Mouse (Mus musculus) CH12.LX (cell line): ENCODE measurements at regions not wholly inside any gene's neighbourhood (a gene's known extent, or its start where the extent isn't known, plus 50 kb on each side); places are given as distances from the start of the nearest gene placed in this dataset.

Source experiments
- CHD1 ChIP-seq: IDR thresholded peaks from 2 replicates; pipeline ENCODE4 v1.6.1; 2012; ENCODE audit warnings: low read depth, low read length, improper control_type of control experiment, inconsistent platforms
- CTCF ChIP-seq, 2 experiments: IDR thresholded peaks in 1 of 2; conservative IDR thresholded peaks in 1 of 2; 2 replicates each; pipeline ENCODE4 v1.5.1; 2011 to 2012; ENCODE audit warnings: low read depth in 2 of 2, low read length in 2 of 2, improper control_type of control experiment in 1 of 2, inconsistent platforms in 1 of 2, mild to moderate bottlenecking in 1 of 2, moderate library complexity in 1 of 2
- EP300 ChIP-seq: IDR thresholded peaks from 2 replicates; pipeline ENCODE4 v1.6.1; 2011; ENCODE audit warnings: low read length, improper control_type of control experiment
- HCFC1 ChIP-seq: IDR thresholded peaks from 2 replicates; pipeline ENCODE4 v1.6.1; 2012; ENCODE audit warnings: low read depth, mild to moderate bottlenecking, inconsistent platforms, low read length, improper control_type of control experiment
- MAX ChIP-seq: IDR thresholded peaks from 2 replicates; pipeline ENCODE4 v1.6.1; 2011; ENCODE audit warnings: low read length, improper control_type of control experiment
- MXI1 ChIP-seq: IDR thresholded peaks from 2 replicates; pipeline ENCODE4 v1.6.1; 2011; ENCODE audit warnings: mild to moderate bottlenecking, low read depth, low read length, improper control_type of control experiment
- MYC ChIP-seq: IDR thresholded peaks from 2 replicates; pipeline ENCODE4 v1.6.1; 2011; ENCODE audit warnings: low read depth, mild to moderate bottlenecking, improper control_type of control experiment, low read length
- NELFE ChIP-seq: IDR thresholded peaks from 2 replicates; pipeline ENCODE4 v1.6.1; 2011; ENCODE audit warnings: low read depth, low read length, improper control_type of control experiment
- POLR2AphosphoS2 ChIP-seq: IDR thresholded peaks from 2 replicates; pipeline ENCODE4 v1.6.1; 2011; ENCODE audit warnings: low read depth, low read length, improper control_type of control experiment
- SMC3 ChIP-seq: IDR thresholded peaks from 2 replicates; pipeline ENCODE4 v1.6.1; 2011; ENCODE audit warnings: low read depth, low read length, improper control_type of control experiment
- TCF12 ChIP-seq: IDR thresholded peaks from 2 replicates; pipeline ENCODE4 v1.6.1; 2014; ENCODE audit warnings: low read depth, mild to moderate bottlenecking, inconsistent platforms, low read length, improper control_type of control experiment
- USF1 ChIP-seq: IDR thresholded peaks from 2 replicates; pipeline ENCODE4 v1.6.1; 2014; ENCODE audit warnings: low read depth, mild to moderate bottlenecking, inconsistent platforms, low read length, improper control_type of control experiment
- ZNF384 ChIP-seq: IDR thresholded peaks from 2 replicates; pipeline ENCODE4 v1.6.1; 2012; ENCODE audit warnings: low read depth, low read length, improper control_type of control experiment, inconsistent platforms

- TF ChIP-seq MXI1 = no peak
- TF ChIP-seq CTCF (conservative IDR thresholded peaks at IDR 0.05 in 1 of 2, IDR thresholded peaks at IDR 0.05 in 1 of 2; ENCODE audit: low read depth in 2 of 2, low read length in 2 of 2) = no peak
- no peak for TF ChIP-seq ZNF384
- no peak for TF ChIP-seq HCFC1
- TF ChIP-seq MAX = no peak
- no peak for TF ChIP-seq CHD1
- no peak for TF ChIP-seq SMC3
- TF ChIP-seq USF1 = no peak
- TF ChIP-seq TCF12 = no peak
- no peak for TF ChIP-seq NELFE
- TF ChIP-seq MYC = no peak
- no peak for TF ChIP-seq POLR2AphosphoS2
- no peak for TF ChIP-seq EP300
Observed at GRCm38 (mm10) chr6:147388727-147389126, 86.9 kb upstream of the Ccdc91 start.
